Mouse (Mus musculus): Measurements from ENCODE around the gene Slc18b1.

Gene Slc18b1

GRCm38 (mm10) chr10:23811635-23812437 lies 15.1 kb downstream of the Slc18b1 start:
- peak; percentile 71 for DNase-seq

GRCm38 (mm10) chr10:23812438-23812759 lies 15.6 kb downstream of the Slc18b1 start:
- DNase-seq = no peak

- no peak for DNase-seq
Observed at GRCm38 (mm10) chr10:23812852-23813766, 16.3 kb downstream of the Slc18b1 start.

- DNase-seq = peak; percentile 68
Observed at GRCm38 (mm10) chr10:23815168-23815567, 18.4 kb downstream of the Slc18b1 start.

GRCm38 (mm10) chr10:23816241-23816640 lies 19.5 kb downstream of the Slc18b1 start:
- DNase-seq = no peak

GRCm38 (mm10) chr10:23826516-23826915 lies 29.7 kb downstream of the Slc18b1 start:
- DNase-seq = no peak

GRCm38 (mm10) chr10:23836003-23836964 lies 39.5 kb downstream of the Slc18b1 start:
- DNase-seq = no peak

DNA sequence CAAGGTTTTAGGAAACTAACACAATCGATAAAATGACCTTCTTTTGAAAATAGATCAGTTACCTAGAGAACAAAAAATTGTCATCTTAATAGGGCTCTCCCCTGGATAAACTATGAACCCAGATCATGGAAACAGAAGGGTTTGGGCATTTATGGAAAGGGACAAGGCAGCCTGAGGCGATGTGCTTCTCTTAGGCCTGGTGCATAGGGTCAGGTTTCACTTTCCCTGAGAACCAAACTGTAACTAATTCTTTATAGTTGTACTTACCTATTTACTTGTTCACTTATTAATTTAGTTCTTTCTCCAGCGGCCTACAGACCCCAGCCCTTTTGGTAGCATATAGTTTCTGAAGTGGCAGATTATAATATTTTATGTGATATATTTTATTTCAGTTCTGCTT lies 40.3 kb downstream of the Slc18b1 start:
- no peak for DNase-seq

- DNase-seq = no peak
Observed at GRCm38 (mm10) chr10:23838910-23839309, 42.1 kb downstream of the Slc18b1 start.

DNA sequence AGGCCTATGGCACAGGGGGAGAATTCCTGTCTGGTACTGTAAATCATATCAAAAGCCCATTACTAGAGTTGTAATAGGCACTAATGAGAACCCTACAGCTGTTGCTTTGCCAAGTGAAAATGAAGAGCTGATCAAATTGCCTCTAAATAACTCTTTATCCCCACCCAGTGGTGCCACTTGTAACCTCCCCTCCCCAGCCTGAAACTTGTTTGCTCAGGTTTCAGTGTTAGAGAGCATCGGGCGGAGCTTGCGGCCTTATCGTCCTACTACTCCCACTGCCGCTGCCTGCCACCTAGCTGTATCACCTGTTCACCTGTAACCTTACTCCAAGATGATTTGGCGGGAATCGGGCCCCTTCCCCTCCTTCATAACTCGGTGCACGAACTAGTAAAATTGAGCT lies 42.6 kb downstream of the Slc18b1 start:
- no peak for DNase-seq

- no peak for DNase-seq
Observed at GRCm38 (mm10) chr10:23840496-23840895, 43.7 kb downstream of the Slc18b1 start.

DNA sequence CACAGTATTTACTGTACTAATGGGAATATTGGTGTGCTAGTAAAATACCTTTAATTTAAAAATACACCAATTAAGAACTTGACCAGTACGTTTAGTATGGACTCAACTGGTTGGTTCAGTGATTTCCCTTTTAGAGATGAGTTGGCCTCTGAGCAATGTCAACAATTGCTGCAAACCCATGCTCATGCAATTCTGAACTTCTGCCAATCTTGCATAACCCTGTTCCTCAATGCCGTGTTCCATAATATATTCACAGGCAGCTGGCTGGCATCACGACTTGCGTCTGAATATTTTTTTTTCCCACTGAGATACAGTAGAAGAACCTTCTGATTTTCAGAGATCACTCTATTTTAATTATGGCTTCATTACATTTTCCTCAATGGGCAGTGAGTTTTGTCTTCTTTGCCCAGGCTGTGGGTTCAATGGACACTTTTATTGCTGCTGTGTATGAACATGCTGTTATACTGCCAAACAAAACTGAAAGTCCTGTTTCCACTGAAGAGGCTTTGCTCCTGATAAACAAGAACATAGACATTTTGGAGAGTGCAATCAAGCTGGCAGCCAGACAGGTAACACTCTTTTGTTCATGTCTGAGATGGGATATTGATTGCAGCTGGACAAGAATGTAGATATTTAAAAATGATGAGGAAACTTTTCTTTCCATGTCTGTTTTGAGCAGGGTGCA lies 54.6 kb downstream of the Slc18b1 start, which contains the start of gene Vnn3:
Gene Vnn3, plus strand, starts transcription at position 235 of the 685 bp plus-strand sequence.
- no peak for DNase-seq

DNA sequence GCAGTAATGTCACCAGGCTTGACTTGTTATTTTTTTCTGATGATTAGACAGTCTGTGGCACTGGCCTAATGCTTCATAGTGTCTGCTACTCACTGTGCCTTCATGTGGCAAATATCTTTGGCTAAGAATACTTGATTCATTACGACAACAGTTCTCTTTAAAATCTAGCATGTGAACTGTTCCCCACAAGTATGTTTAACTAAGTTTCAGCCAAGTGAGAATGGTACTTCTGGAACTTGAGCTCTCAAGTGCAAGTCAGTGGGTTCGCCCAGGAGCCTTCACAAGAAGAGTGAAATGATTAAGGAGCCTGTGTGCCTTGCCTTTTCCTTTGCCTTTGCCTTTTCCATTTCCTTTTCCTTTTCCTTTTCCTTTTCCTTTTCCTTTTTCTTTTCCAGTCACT lies 55.3 kb downstream of the Slc18b1 start:
- DNase-seq = no peak

DNA sequence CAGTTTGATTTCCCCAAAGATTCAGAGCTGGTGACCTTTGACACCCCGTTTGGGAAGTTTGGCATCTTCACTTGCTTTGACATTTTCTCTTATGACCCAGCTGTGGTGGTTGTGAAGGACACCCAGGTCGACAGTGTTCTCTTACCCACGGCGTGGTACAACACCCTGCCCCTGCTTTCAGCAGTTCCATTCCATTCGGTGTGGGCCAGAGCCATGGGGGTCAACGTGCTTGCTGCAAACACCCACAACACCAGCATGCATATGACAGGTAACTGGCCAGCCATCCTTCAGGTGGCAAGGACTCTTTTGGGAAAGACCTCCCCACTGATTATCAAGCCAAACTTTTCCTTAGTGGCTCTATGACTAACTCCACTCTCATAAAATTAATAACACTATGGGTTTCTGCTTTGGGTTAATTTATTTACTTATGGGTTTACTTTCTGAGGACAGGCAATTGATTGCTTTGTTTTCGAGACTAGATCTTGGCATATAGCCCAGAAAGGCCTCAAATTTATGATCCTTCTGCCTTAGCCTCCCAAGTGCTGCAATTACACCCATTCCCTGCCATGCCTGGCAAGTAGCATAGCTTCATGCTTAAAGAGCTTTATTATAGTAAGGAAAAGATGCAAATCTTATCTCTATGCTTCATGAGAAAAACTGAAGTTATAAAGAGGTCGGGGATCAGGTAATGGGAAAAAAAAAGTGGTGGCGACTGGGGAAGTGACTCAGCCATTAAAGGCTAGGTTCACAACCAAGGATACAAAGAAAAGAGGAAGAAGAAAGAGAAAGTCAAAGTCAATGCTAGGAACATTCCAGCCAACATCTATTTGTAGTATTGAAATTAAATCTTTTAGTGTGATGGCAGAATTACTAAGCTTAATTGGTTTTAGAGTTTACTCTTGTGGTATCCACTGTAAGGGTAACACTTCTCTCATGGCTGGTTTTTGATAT lies 67.9 kb downstream of the Slc18b1 start:
- DNase-seq = no peak

Data from thymus, postnatal 14 days (tissue).